ENCODE assay signal across 10 mouse cellular contexts in genomic region chr2:59824289-59824688, GRCm38 (mm10). TPM values are rescaled to one million over a fixed set of nuclear protein-coding genes. Genes with fewer than 3 reads are reported as not detected.
DNase-seq lines count a peak whose midpoint lies in the region; ATAC-seq lines count a peak whose summit lies in the region.
"Had no signal": no experiment of that assay in that cellular context is flagged by ENCODE, and none has a peak within 500 bp of the region (broad histone marks: within the 10 kb centered on the region; RNA-seq: fewer than 3 reads in every experiment).

No protein-coding gene starts in this region.

- H3K4me1 ChIP-seq in embryonic facial prominence, embryonic 10.5 days = peaks cover 24% of the 10 kb centered on the region
- peaks cover 63% of the 10 kb centered on the region for H3K4me1 ChIP-seq in heart, embryonic 13.5 days

- no peak overlapping the region for H3K4me3 ChIP-seq in embryonic facial prominence, embryonic 10.5 days
- no peak overlapping the region for H3K4me3 ChIP-seq in heart, embryonic 13.5 days

- DNase-seq in adrenal gland, postnatal 14 days = peak; percentile 36
- DNase-seq in adrenal gland, postnatal 10 days = no peak
- no peak for DNase-seq in embryonic facial prominence, embryonic 10.5 days (ENCODE audit: low spot score)
- peak; percentile 63 for DNase-seq in lung, postnatal 36 days
- DNase-seq in embryo, embryonic 9.5 days (ENCODE audit: extremely low spot score) = no peak
- no peak for DNase-seq in spleen, postnatal 14 days (ENCODE audit: low spot score in 2 of 2)
- DNase-seq in T-cell, adult 2 months (ENCODE audit: low spot score) = no peak
- DNase-seq: cerebellum, adult 18-20 months; kidney, adult 18-20 months had no signal

- H3K9ac ChIP-seq in heart, embryonic 13.5 days = peak overlapping the region; percentile 47; the same call in 1 of the 2 replicates

- peaks cover 66% of the 10 kb centered on the region for H3K36me3 ChIP-seq in embryonic facial prominence, embryonic 10.5 days (replicated peaks)
- H3K36me3 ChIP-seq in heart, embryonic 13.5 days = peaks cover 48% of the 10 kb centered on the region

- H3K27ac ChIP-seq in embryonic facial prominence, embryonic 10.5 days (replicated peaks) = peak overlapping the region; percentile 21; the same call in 1 of the 2 replicates
- H3K27ac ChIP-seq in heart, embryonic 13.5 days (replicated peaks) = peak overlapping the region; percentile 86

- no peak for ATAC-seq in heart, embryonic 13.5 days (ENCODE audit: extremely low read depth, insufficient number of reproducible peaks, low FRiP score, low TSS enrichment)

- no peaks in the 10 kb centered on the region for H3K27me3 ChIP-seq in embryonic facial prominence, embryonic 10.5 days (replicated peaks; ENCODE audit: low read depth, poor library complexity, severe bottlenecking)
- H3K27me3 ChIP-seq in heart, embryonic 13.5 days (replicated peaks) = no peaks in the 10 kb centered on the region

- WGBS in embryonic facial prominence, embryonic 10.5 days = 82% methylated on average over 8 of the region's 8 CpGs
- 21% methylated on average over 8 of the region's 8 CpGs for WGBS in heart, embryonic 13.5 days

- H3K9me3 ChIP-seq in embryonic facial prominence, embryonic 10.5 days = no peaks in the 10 kb centered on the region
- H3K9me3 ChIP-seq in heart, embryonic 13.5 days = no peaks in the 10 kb centered on the region

- H3K4me2 ChIP-seq in heart, embryonic 13.5 days = peak overlapping the region; percentile 24

RNA-seq across cellular contexts. Expression of gene Wdsub1, which starts 58.1 kb away (rescaled TPM):
- total RNA-seq in adrenal gland, postnatal 14 days (2021) = 16.7 and 19.7 TPM in 2 replicates
- total RNA-seq in adrenal gland, postnatal 10 days (2021) = 10 to 100 TPM; 18.2 to 18.5 TPM
- 23.7 and 27.7 TPM in 2 replicates for polyA plus RNA-seq in embryonic facial prominence, embryonic 10.5 days (2016; fragmentation: Nextera tagmentation; extraction: Ambion mirVana)
- 42.7 and 51.8 TPM in 2 replicates for polyA plus RNA-seq in heart, embryonic 13.5 days (2015; fragmentation: Nextera tagmentation; extraction: Ambion mirVana)

Comparison
In these comparisons a context has a peak if more than half of its experiments do, and no peak if none do; other contexts are left out.
1. DNase-seq: peak in adrenal gland, postnatal 14 days (single experiment) and lung, postnatal 36 days (single experiment); none in adrenal gland, postnatal 10 days (single experiment), embryonic facial prominence, embryonic 10.5 days (single experiment), embryo, embryonic 9.5 days (single experiment), spleen, postnatal 14 days (0 of 2) and T-cell, adult 2 months (single experiment).